Mouse (Mus musculus) MEL (cell line): Measurements from ENCODE around the gene Erbb4. TPM values are rescaled to one million over a fixed set of nuclear protein-coding genes. Genes with fewer than 3 reads are reported as not detected.

Experiments used
- DNase-seq: peaks from one replicate; pipeline ENCODE4 v3.0.0; 2011; ENCODE audit warnings: low read depth, low spot score
- H3K27ac ChIP-seq: 2 replicates; pipeline ENCODE4 v1.5.1; 2012; ENCODE audit warnings: low read depth, mild to moderate bottlenecking, control low read depth, low read length, moderate library complexity; ENCODE audit not compliant: control insufficient read depth
- H3K27me3 ChIP-seq, 2 experiments: fragments of 150-350 bp in 1 of 2; sonication (generic) in 1 of 2; 2 replicates each; pipeline ENCODE4 v1.6.1; 2012; ENCODE audit warnings: low read length in 2 of 2, mild to moderate bottlenecking in 2 of 2, improper control_type of control experiment in 1 of 2, moderate library complexity in 1 of 2; ENCODE audit not compliant: insufficient read depth in 2 of 2, control insufficient read depth in 1 of 2
- H3K36me3 ChIP-seq, 2 experiments: 2 replicates each; pipeline ENCODE4 v1.6.1; 2012 to 2014; ENCODE audit warnings: low read length in 2 of 2, improper control_type of control experiment in 1 of 2, inconsistent platforms in 1 of 2, mild to moderate bottlenecking in 1 of 2; ENCODE audit not compliant: insufficient read depth in 2 of 2, control insufficient read depth in 1 of 2
- H3K4me1 ChIP-seq, 2 experiments: fragments of 150-350 bp in 1 of 2; sonication (generic) in 1 of 2; 2 replicates each; pipeline ENCODE4 v1.6.1; 2012; ENCODE audit warnings: low read length in 2 of 2, improper control_type of control experiment in 1 of 2, mild to moderate bottlenecking in 1 of 2; ENCODE audit not compliant: insufficient read depth in 2 of 2, control insufficient read depth in 1 of 2
- H3K4me3 ChIP-seq, 2 experiments: fragments of 150-350 bp in 1 of 2; sonication (generic) in 1 of 2; 2 replicates each; pipeline ENCODE4 v1.5.1; 2012; ENCODE audit warnings: low read depth in 2 of 2, low read length in 2 of 2, mild to moderate bottlenecking in 2 of 2, moderate library complexity in 2 of 2, control low read depth in 1 of 2, improper control_type of control experiment in 1 of 2; ENCODE audit not compliant: control insufficient read depth in 1 of 2, insufficient read depth in 1 of 2
- H3K79me2 ChIP-seq: 2 replicates; pipeline ENCODE4 v1.6.1; 2012; ENCODE audit warnings: mild to moderate bottlenecking, low read length, moderate library complexity; ENCODE audit not compliant: control insufficient read depth, poor library complexity, insufficient read depth
- H3K9ac ChIP-seq: 2 replicates; pipeline ENCODE4 v1.6.1; 2012; ENCODE audit warnings: low read depth, mild to moderate bottlenecking, control low read depth, low read length, moderate library complexity; ENCODE audit not compliant: control insufficient read depth, poor library complexity, severe bottlenecking
- H3K9me3 ChIP-seq: fragments of 150-350 bp; sonication (generic); replicated peaks from 2 replicates; pipeline ENCODE4 v1.6.1; 2012; ENCODE audit warnings: mild to moderate bottlenecking, low read length, improper control_type of control experiment, moderate library complexity; ENCODE audit not compliant: insufficient read depth
- CHD1 ChIP-seq: IDR thresholded peaks from 2 replicates; pipeline ENCODE4 v1.6.1; 2012; ENCODE audit warnings: low read depth, mild to moderate bottlenecking, inconsistent platforms, low read length, improper control_type of control experiment
- CTCF ChIP-seq, 3 experiments: IDR thresholded peaks in 2 of 3; conservative IDR thresholded peaks in 1 of 3; 2 replicates each; pipeline ENCODE4 v1.5.1; 2011 to 2012; ENCODE audit warnings: low read length in 3 of 3, low read depth in 2 of 3, mild to moderate bottlenecking in 2 of 3, improper control_type of control experiment in 1 of 3, inconsistent platforms in 1 of 3, mixed read lengths in 1 of 3, moderate library complexity in 1 of 3; ENCODE audit not compliant: control insufficient read depth in 1 of 3, insufficient read depth in 1 of 3, poor library complexity in 1 of 3, severe bottlenecking in 1 of 3
- E2F4 ChIP-seq: IDR thresholded peaks from 2 replicates; pipeline ENCODE4 v1.6.1; 2011; ENCODE audit warnings: low read depth, low read length, improper control_type of control experiment, borderline replicate concordance
- ELF1 ChIP-seq: IDR thresholded peaks from 2 replicates; pipeline ENCODE4 v1.6.1; 2014; ENCODE audit warnings: low read depth, mild to moderate bottlenecking, inconsistent platforms, low read length, improper control_type of control experiment, moderate library complexity
- HCFC1 ChIP-seq: IDR thresholded peaks from 2 replicates; pipeline ENCODE4 v1.6.1; 2012; ENCODE audit warnings: low read depth, mild to moderate bottlenecking, inconsistent platforms, low read length, improper control_type of control experiment, moderate library complexity
- JUND ChIP-seq: IDR thresholded peaks from 2 replicates; pipeline ENCODE4 v1.6.1; 2011; ENCODE audit warnings: low read depth, mild to moderate bottlenecking, improper control_type of control experiment, low read length
- KAT2A ChIP-seq: conservative IDR thresholded peaks from 2 replicates; pipeline ENCODE4 v1.6.1; 2012; ENCODE audit warnings: low read depth, low read length, improper control_type of control experiment, inconsistent platforms
- MAFK ChIP-seq: IDR thresholded peaks from 2 replicates; pipeline ENCODE4 v1.6.1; 2011; ENCODE audit warnings: low read depth, mild to moderate bottlenecking, low read length, improper control_type of control experiment, borderline replicate concordance
- MXI1 ChIP-seq: IDR thresholded peaks from 2 replicates; pipeline ENCODE4 v1.6.1; 2011; ENCODE audit warnings: mild to moderate bottlenecking, low read depth, low read length, improper control_type of control experiment
- MYB ChIP-seq: IDR thresholded peaks from 2 replicates; pipeline ENCODE4 v1.6.1; 2011; ENCODE audit warnings: mild to moderate bottlenecking, low read depth, low read length, improper control_type of control experiment
- MYC ChIP-seq: IDR thresholded peaks from 2 replicates; pipeline ENCODE4 v1.6.1; 2011; ENCODE audit warnings: low read depth, mild to moderate bottlenecking, low read length, improper control_type of control experiment, moderate library complexity
- NELFE ChIP-seq: IDR thresholded peaks from 2 replicates; pipeline ENCODE4 v1.6.1; 2011; ENCODE audit warnings: low read depth, low read length, improper control_type of control experiment
- NRF1 ChIP-seq: IDR thresholded peaks from 2 replicates; pipeline ENCODE4 v1.6.1; 2014; ENCODE audit warnings: low read depth, mild to moderate bottlenecking, inconsistent platforms, low read length, improper control_type of control experiment, moderate library complexity; ENCODE audit not compliant: poor library complexity, insufficient read depth, severe bottlenecking
- POLR2A ChIP-seq, 2 experiments: IDR thresholded peaks; 2 replicates each; pipeline ENCODE4 v1.6.1; 2011 to 2012; ENCODE audit warnings: low read length in 2 of 2, mild to moderate bottlenecking in 2 of 2, control low read depth in 1 of 2, improper control_type of control experiment in 1 of 2, low read depth in 1 of 2, moderate library complexity in 1 of 2; ENCODE audit not compliant: control insufficient read depth in 1 of 2, insufficient read depth in 1 of 2, poor library complexity in 1 of 2
- POLR2AphosphoS5 ChIP-seq: IDR thresholded peaks from 2 replicates; pipeline ENCODE4 v1.6.1; 2012; ENCODE audit warnings: low read depth, borderline replicate concordance, mild to moderate bottlenecking, inconsistent platforms, low read length, moderate library complexity, mixed read lengths
- SIN3A ChIP-seq: IDR thresholded peaks from 2 replicates; pipeline ENCODE4 v1.6.1; 2012; ENCODE audit warnings: low read length, improper control_type of control experiment, inconsistent platforms
- TAL1 ChIP-seq: IDR thresholded peaks from 2 replicates; pipeline ENCODE4 v1.6.1; 2012; ENCODE audit warnings: mild to moderate bottlenecking, inconsistent platforms, low read length, moderate library complexity, mixed read lengths
- TBP ChIP-seq: IDR thresholded peaks from 2 replicates; pipeline ENCODE4 v1.8.0; 2011; ENCODE audit warnings: low read depth, low read length, improper control_type of control experiment
- UBTF ChIP-seq: IDR thresholded peaks from 2 replicates; pipeline ENCODE4 v1.6.1; 2012; ENCODE audit warnings: low read depth, mild to moderate bottlenecking, inconsistent platforms, low read length, improper control_type of control experiment, moderate library complexity, borderline replicate concordance; ENCODE audit not compliant: insufficient read depth
- ZC3H11A ChIP-seq: IDR thresholded peaks from 2 replicates; pipeline ENCODE4 v1.6.1; 2012; ENCODE audit warnings: low read depth, mild to moderate bottlenecking, inconsistent platforms, low read length, improper control_type of control experiment
- ZMIZ1 ChIP-seq: IDR thresholded peaks from 2 replicates; pipeline ENCODE4 v1.6.1; 2012; ENCODE audit warnings: low read depth, mild to moderate bottlenecking, inconsistent platforms, low read length, improper control_type of control experiment, moderate library complexity
- polyA plus RNA-seq, 2 experiments: library from polyadenylated mRNA; stranded (reverse) in 1 of 2; unstranded in 1 of 2; fragments of >175 nt in 1 of 2; fragments of >200 nt in 1 of 2; gene quantifications; 2 replicates each; pipeline versions ENCODE4 v1.2.1 to v1.2.4; 2012; ENCODE audit warnings: low replicate concordance in 2 of 2, low read depth in 1 of 2; ENCODE audit not compliant: insufficient read length in 2 of 2, insufficient read depth in 1 of 2, missing spikeins in 1 of 2
- total RNA-seq: library from RNA; depleted of rRNA; stranded (reverse); fragments of 300-350 nt; gene quantifications from 2 replicates; pipeline ENCODE4 v1.2.3, GENCODE M21; 2012

Gene Erbb4
- total and polyA plus RNA-seq, 3 experiments = not detected

DNA sequence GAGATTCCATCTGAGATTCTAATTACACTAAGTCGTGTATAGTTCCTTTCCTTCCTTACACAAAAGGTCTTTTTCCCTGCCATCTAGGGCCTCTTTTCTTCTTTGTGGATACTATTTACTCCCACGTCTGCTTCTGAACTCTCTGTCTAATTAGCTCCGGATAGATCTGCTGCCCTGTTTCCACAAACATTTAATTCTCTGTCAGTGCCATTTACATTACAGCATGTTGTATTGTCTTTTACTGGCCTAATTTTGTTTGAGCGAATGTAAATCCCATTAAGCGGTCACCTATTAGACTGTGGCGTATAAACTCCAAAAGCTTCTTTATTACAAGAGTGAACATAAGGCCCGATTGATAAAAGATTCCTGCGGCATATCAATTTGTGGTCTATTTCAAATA, 232.9 kb downstream of the Erbb4 start:
- DNase-seq = no peak
- Histone ChIP-seq H3K36me3 (no peaks in the 10 kb centered on the region), H3K27me3 (no peaks in the 10 kb centered on the region), H3K27ac (no peak overlapping the region), H3K4me3 (no peak overlapping the region)
- TF ChIP-seq ELF1 (no peak), ZC3H11A (no peak), MYC (no peak), NRF1 (no peak), KAT2A (no peak), SIN3A (no peak), TBP (no peak), CHD1 (no peak), HCFC1 (no peak), ZMIZ1 (no peak), MYB (no peak)
- TF ChIP-seq, all 39 proteins: peak for 0
- Histone ChIP-seq H3K9ac (no peak overlapping the region), H3K79me2 (no peaks in the 10 kb centered on the region), H3K4me1 (no peaks in the 10 kb centered on the region), H3K9me3 (no peaks in the 10 kb centered on the region)

DNA sequence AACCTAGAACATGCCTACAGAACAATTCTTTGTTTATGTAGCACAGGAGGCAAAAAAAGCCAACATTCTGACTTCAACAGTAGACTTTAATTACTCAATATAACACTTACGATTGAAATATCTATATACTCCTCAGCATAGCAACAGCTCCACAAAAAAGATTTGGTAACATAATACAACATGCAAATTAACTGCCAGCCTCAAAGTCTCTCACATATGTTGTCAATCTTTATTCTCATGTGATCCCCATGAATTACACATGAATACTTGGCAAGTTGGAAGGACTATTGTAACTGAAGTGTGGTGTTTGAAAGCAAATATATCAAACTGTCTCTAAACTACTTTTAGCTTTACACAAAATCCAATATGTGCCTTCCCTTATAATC, 234.2 kb downstream of the Erbb4 start:
- Histone ChIP-seq H3K4me3 (no peak overlapping the region), H3K36me3 (no peaks in the 10 kb centered on the region), H3K9ac (no peak overlapping the region), H3K27ac (no peak overlapping the region), H3K27me3 (no peaks in the 10 kb centered on the region), H3K4me1 (no peaks in the 10 kb centered on the region), H3K9me3 (no peaks in the 10 kb centered on the region), H3K79me2 (no peaks in the 10 kb centered on the region)
- TF ChIP-seq UBTF (no peak), CTCF (IDR thresholded peaks at IDR 0.05 in 2 of 3, conservative IDR thresholded peaks at IDR 0.05 in 1 of 3; ENCODE audit: control insufficient read depth in 1 of 3, insufficient read depth in 1 of 3, low read depth in 2 of 3, low read length in 3 of 3, poor library complexity in 1 of 3, severe bottlenecking in 1 of 3) (no peak), NELFE (no peak), ZMIZ1 (no peak), KAT2A (no peak), MAFK (no peak), CHD1 (no peak), MYB (no peak), POLR2AphosphoS5 (no peak), TAL1 (no peak), POLR2A (IDR thresholded peaks at IDR 0.05; ENCODE audit: control insufficient read depth in 1 of 2, insufficient read depth in 1 of 2, low read depth in 1 of 2, low read length in 2 of 2, poor library complexity in 1 of 2) (no peak), MXI1 (no peak), JUND (no peak), E2F4 (no peak)
- no peak for DNase-seq
